Mouse (Mus musculus) B cell, adult 2 months (primary cell): ENCODE results near the gene 2700049A03Rik.

Experiments used
- DNase-seq, 2 experiments: peaks; one replicate each; pipeline ENCODE4 v3.0.0; 2022

2700049A03Rik gene

GRCm38 (mm10) chr12:71274519-71275237 is 138.0 kb downstream of the 2700049A03Rik start:
- DNase-seq: no peak

GRCm38 (mm10) chr12:71275906-71276595 is 139.4 kb downstream of the 2700049A03Rik start:
- no peak for DNase-seq

DNA sequence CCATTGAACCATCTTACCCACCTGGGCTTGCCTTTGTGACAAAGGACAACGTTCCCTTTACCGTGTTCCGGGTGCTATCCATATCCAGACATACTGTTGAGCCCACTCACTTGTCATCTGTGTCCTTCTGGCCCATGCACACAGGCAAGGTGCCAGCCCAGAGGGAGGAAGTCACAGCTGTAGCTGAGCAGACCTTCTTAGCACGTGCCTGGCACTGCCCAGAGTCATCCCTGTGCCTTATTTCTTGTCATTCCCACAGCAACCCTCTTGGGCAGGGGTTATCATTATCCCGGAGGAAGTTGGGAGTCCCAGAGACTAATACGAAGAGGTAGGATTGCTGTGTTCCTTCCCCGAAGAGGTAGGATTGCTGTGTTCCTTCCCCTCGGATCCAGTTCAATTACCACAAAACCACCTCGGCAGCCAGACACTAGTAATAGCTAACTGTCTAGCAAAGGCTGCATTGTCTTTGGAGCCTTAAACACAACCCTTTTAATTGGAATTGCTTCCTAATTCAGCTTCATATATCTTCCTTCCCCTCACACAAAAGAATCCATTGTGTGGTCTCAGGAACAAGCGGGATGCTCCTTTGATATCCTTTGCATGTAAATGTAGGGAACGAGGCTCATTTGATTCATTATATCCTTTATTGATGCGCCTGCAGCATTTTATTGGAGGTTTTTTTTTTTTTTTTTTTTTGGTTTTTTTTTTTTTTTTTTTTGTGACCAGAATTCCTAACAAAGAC is 143.0 kb downstream of the 2700049A03Rik start:
- DNase-seq: no peak

DNA sequence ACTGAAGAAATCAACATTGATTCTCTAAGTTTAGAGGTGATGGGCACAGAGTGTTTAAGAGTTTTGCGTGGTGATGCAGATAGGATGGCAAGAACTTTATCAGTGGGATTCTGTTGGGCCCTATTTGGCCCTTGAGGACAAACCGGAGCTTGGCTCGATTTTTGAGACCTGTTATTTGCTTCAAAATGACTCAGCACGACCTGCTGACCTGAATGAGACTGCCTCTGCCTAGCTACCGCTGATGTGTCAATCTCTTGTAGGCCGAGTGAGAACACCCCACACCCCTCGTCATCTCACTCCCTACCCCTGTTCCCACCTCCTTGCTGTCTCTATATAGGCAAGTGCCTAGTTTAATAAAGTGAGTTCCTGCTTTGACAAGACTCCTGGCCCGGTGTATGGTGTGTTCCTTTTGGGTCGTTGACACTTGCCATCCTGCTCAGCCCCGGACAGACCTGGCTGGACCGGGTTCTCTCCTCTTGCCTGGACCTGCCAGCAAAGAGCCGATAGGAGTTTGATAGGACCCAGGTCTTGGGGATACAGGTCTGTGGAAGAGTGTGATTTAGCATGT is 144.6 kb downstream of the 2700049A03Rik start:
- DNase-seq: no peak

DNA sequence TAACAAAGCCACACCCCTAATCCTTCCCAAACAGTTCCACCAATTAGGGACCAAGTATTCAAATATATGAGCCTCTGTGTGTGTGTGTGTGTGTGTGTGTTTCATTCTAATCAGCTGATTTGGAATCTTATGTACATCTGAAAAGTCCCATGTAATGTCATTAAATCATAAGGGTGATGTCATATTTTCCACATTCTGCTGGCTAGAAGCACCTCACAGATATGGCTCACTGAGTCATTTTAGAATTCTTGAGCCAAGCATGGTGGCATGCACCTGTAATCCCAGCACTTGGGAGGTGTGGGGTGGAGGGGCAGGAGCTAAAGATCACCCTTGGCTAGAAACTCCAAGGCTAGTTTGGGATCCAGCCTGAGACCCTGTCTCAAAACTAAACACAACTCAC is 148.8 kb downstream of the 2700049A03Rik start:
- DNase-seq: no peak

GRCm38 (mm10) chr12:71290460-71290859 is 153.8 kb downstream of the 2700049A03Rik start:
- no peak for DNase-seq
